Mouse (Mus musculus) urinary bladder, adult 2 months (tissue): ENCODE measurements around the gene 4921517D22Rik. TPM values are rescaled to one million over a fixed set of nuclear protein-coding genes. Genes with fewer than 3 reads are reported as not detected.

ENCODE experiments used
- DNase-seq: peaks from one replicate; pipeline ENCODE4 v3.0.0; 2022; ENCODE audit warnings: low spot score
- polyA plus RNA-seq: library from polyadenylated mRNA; depleted of rRNA; stranded (reverse); fragments of >200 nt; gene quantifications from 2 replicates; pipeline ENCODE4 v1.2.3, GENCODE M21; 2012

4921517D22Rik gene
- polyA plus RNA-seq, 1 experiment: not detected

DNA sequence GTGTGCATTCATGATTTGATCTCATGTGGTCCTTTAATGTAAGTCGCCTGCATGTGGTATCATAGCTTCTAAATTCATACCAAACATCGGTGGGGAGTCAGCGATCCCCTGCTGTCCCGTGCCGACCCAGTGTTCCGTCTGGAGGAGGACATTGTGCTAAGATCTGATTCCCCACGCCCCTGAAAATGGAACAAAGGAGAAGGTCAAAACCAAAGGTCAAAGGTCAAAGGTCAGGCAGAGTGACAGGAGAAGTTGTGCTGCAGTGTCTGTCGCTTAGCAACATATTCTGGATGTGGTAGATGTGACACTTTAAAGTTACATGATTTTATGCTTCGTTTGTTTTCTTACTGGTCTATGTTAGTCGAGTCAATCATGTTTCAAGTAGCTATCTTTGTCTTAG is 2.4 kb downstream of the 4921517D22Rik start:
- no peak for DNase-seq

DNA sequence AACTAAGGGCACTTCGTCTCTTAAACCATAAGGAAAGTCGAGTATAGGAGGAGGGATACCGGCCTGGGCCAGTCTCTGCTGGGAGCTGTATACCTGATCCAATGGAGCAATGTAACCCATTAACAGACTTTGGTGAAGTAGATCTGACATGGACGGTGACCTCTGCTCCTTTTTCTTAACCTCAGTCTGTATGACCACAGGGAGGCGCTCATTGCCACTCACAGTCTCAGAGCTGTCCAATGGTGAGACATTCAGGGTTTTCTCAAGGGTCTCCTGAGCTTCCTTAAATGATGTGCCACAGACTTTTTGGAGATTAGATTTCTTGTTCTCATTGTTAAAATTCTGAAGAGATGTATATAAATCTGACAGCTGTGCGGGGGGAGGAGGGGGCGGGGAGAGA is 3.3 kb downstream of the 4921517D22Rik start:
- DNase-seq: no peak

DNA sequence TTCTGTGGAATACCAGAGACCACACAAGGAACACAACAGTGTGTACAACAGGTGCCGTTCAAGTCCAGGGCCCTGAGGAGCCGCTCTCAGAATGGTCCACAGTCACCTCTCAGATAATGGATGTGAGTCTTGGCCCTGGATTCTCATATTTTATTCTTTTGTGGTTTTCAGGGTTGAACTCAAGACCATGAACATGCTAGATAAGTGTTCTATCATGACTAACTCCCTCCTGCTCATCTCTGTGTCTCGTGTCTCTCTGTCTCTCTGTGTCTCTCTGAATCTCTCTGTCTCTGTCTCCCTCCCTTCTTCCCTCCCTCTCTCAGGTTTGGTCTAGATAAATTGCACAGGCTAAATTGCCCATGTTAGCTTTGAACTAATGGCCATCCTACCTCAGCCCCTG is 4.1 kb downstream of the 4921517D22Rik start:
- DNase-seq: no peak

DNA sequence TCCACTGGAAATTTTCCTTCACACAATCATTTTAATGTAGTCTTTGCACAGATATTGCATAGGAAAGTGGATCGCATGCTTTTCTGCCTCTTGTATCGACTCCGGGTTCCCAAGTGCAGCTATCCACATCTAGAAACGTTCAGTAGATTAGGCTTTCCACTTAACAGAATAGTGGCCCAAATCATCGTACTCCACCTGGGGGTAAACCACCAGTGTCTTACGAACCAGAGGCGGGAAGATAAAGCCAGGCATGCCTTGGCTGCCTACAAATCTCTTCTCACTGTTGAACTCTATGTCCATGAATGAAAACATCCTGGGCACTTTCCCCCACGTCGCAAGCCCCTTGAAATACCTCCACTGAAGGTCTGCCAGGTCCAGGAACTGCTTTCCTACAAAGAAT is 4.6 kb downstream of the 4921517D22Rik start:
- no peak for DNase-seq

DNA sequence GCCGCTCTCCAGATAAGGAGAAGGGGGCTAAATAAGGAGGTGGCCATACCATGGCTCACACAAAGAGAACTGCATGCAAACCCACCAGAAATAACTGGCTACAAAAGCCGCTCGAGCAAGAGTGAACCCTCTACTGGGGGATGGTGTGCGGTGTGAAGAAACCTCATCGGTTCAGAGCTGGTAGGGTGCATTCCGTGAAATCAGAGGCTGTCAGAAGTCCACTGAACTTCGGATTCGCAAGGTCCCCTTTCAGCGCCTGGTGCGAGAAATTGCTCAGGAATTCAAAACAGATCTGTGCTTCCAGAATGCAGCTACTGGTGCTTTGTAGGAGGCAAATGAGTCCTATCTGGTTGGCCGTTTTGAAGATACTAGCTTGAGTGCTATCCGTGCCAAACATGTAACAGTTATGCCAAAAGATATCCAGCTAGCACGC is 5.6 kb downstream of the 4921517D22Rik start:
- no peak for DNase-seq

DNA sequence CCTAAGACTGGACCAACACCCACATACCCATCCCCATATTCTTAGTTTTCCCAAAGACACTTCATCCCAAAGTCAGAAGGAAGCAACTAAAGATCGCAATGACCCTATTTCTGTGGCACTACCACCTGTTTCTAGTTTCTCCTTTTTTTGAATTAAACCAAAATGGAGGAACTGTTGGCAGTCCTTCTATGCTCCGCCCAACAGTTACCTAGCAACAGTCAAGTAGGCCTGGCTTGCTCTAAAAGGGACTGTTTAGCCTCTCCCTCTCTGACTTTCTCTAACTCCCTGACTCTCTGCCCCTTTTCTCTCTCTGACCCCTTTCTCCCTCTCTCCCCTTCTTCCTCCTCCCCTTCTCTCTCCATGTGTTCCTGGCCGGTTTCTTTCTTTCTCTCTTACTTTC is 8.7 kb downstream of the 4921517D22Rik start:
- no peak for DNase-seq

DNA sequence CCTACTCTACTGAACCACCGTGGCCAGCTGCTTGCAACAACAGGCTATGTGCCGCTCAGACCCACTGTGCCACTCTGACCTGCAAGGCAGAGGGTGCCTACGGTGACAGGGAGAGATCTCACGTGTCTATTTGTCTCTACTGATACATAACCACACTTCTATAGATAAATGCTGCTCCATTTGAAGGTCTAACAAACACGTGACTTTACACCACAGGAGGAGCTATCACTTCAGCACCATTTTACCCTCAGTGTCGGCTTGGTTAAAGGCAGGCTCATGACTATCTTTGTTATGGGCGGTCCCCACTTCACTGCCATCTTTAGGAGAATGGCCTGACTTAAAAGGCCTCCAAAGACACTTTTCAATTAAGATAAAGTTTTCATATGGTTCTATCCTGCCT is 11.3 kb downstream of the 4921517D22Rik start:
- no peak for DNase-seq

DNA sequence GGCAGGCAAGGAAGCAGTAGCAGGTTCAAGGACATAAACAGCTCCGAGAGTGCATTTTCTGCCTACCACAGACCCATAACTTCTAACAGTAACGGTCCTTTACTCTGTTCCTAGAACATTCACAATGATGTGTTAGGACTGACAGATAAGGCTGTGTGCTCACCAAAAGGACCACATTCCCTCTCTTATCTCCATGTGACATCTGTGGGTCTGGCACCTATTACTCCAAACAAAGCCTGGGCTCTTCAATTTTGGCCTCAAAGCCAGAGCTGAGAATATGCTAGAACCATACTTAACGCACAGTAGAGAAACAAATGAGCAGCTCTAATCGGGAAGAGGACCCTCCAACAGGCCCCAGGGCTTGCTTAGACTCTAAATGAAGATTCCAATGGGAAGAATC is 14.0 kb downstream of the 4921517D22Rik start:
- DNase-seq: no peak

DNA sequence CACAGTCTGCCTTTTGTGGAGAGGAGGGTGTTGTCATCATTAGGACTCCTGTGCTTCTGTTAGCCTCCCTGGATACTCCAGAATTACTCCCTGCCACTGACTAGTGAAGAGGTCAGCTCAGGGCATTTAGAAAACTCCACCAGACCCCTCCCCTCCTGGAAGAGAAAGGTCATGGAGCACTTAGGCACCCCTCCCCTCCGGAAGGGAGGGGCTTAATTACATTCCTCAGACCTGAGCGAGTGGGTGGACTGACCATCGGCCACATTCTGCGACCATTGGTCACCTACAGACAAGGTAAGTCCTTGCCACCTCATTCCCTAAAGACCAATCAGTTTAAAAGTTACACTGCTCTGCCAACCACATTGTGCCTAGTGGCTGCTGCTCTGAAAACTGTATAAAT is 14.6 kb downstream of the 4921517D22Rik start:
- no peak for DNase-seq

DNA sequence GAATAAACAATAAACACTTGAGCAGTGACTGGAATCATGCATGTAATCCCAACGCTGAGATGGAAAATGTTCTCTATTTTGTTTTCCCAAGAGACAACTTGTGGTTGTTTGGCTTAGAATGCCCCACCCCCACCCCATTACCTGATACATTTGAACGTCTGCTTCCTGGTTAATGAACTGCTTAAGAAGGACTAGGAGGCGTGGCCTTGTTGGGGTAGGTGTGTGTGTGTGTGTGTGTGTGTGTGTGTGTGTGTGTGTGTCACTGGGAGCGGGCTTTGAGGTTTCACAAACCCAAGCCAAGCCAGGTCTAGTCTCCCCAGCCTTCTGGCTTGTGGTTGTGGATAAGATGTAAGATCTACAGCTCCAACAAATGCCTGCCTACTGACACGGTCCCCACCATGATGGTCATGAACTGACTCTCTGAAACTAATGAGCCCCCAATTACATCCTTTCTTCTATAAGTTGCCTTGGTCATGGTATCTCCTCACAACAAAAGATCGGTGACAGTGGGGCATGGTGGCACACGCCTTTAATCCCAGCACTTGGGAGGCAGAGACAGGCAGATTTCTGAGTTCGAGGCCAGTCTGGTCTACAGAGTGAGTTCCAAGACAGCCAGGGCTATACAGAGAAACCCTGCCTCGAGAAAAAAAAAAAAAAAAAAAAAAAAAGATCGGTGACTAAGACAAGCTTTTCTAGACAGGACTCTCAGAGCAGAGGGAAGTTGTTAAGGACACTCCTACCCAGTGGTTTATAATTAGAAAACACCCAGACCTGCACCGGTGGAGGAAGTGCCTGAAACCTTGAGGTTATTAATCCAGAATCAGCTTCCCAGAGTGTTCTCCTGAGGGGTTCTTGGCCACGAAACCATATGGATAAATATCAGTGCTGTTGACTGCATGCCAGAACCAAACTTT is 17.3 kb downstream of the 4921517D22Rik start:
- no peak for DNase-seq

DNA sequence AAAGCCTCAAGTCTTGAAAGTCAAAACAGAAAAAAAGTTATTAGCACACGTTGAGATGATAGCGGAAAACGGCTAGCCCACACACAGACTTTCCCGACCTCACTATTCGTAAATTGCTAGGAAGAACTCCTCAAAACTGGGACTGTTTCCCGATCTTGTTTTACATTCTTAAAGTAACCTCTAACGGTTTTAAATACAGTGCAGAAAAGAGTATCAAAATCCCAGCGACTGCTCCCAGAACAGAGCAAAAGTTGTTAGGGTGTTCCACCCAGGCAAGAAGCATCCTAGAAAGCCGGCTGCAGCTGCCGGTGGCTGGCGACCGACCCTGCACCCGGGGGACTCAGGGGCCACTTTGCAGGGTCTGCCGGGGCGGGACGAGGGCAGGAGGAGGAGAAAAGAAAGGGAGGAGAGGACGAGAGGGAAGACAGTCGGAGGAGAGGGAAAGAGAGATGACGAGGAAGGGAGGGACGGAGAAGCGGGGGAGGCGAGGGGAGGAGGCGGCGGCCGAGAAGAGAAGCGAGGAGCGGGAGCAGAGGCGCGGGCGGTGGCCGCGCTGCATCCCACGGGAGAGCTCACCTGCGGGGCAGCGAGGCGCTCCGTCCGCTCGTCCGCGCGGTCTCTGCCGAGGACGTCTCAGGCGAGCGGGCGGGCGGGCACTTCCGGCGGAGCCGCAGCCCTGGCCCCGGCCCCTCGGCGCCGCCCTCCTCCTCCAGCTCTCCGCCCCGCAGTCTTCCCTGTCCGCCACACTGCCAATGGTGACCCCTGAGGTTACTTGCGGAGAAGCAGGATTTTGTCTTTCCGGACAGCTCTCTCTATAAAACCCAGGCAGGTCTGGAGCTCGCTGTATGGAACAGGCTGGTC is 18.5 kb downstream of the 4921517D22Rik start, which contains the start of gene Golm1:
Gene Golm1, minus strand, starts transcription at position 661 of the 861 bp plus-strand sequence.
- DNase-seq: peak; percentile 46

DNA sequence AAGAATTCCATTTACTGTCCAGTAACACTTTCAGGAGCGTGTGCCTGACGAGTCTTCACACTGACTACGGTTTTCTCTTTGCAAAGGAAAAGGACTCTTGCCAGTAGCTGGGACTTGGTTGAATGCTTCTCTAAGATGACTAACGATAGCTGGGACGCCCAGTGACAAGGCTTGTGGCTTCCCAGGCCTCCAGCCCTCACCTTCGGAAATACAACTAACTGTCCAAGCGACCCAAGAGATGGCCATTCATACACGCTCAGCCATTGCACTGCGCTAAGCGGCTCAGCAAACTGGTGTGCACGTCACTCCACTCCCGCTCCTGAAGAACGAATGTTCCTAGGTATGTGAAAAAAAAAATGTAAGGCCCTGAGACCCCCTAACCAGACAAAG is 19.2 kb downstream of the 4921517D22Rik start:
- no peak for DNase-seq

DNA sequence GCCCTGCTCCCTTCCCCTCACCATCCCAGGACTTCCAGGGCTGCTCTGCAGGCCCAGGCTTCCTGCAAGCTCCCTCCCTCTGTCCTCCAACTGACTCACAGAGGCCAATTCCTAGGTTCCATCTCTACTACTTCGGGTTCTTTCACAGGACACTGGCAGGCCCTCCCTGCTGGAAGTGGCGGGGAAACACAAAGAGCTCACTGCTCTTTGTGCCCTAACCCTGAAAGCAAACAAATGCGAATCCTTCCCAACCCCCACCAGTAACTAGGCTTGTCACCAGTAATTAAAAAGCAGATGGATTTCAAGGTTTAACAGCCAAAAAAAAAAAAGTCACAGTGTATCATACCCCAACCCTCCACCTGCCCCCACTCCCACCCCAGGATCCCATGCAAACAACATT is 19.7 kb downstream of the 4921517D22Rik start:
- no peak for DNase-seq

DNA sequence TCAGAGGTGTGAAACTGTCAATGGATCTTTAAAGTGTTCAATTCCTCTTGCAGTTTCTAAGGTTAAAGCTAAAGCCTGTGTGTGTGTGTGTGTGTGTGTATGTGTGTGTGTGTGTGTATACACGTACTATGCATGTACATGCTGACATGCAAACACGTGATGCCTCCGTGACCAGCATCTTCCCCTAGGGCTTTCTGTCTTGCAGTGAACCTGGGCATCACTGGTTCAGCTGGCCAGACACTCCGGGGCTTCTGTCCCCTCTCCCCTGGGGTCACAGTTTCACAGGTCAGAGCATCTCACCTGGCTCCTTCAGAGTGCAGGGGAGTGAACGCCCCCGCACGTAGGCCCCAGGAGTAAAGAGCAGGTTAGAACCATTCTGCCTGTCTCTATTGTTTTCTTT is 20.3 kb downstream of the 4921517D22Rik start:
- DNase-seq: no peak

DNA sequence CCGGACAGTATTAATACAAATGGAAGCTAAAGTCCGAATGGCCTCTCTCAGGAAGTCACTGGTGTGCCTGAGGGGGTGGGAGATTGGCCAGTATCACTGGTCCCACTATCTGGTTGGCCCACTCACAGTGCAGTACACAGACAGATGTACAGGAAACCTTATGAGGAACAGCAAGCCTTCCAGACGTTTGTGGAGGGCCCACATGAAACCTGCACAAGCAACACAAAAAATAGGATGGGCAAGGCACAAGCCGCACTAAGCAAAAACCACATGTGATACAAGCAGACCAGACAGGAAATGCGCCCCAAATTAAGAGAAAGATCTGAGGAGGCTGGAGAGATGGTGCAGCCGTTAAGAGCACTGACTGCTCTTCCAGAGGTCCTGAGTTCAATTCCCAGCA is 21.7 kb downstream of the 4921517D22Rik start:
- no peak for DNase-seq

DNA sequence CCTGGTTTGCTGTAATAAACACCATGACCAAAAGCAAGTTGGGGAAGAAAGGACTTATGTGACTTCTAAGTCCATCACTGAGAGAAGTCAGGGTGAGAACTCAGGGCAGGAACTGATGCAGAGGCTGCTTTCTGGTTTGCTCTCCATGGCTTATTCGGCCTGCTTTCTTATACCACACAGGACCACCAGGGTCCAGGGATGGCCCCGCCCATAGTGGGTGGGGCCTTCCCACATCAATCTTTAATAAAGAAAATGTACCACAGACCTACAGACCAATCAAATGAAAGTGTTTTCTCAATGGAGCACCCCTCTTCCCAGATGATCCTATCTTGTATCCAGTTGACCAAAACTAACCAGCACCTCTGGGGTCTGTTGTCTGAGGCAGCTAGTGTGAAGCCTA is 22.4 kb downstream of the 4921517D22Rik start:
- DNase-seq: no peak

DNA sequence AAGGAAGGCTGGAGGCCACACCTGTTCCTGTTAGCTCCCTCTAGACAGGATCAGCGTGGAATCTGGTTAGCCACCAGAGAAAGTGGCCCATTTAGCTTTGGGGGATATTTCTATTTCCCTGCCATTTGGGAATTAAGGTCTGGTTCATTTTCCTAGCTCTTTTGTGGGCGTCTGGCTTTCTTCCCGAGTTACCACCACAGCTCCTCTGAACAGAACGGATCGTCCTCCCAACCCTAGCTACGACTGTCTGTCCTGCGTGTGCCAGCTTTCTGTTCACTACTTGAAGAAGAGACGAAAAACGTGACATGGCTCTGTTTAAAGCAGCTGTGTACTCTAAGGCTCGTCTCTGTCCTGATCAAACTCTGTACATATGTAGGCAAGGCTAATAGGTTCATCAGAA is 24.0 kb downstream of the 4921517D22Rik start:
- no peak for DNase-seq

DNA sequence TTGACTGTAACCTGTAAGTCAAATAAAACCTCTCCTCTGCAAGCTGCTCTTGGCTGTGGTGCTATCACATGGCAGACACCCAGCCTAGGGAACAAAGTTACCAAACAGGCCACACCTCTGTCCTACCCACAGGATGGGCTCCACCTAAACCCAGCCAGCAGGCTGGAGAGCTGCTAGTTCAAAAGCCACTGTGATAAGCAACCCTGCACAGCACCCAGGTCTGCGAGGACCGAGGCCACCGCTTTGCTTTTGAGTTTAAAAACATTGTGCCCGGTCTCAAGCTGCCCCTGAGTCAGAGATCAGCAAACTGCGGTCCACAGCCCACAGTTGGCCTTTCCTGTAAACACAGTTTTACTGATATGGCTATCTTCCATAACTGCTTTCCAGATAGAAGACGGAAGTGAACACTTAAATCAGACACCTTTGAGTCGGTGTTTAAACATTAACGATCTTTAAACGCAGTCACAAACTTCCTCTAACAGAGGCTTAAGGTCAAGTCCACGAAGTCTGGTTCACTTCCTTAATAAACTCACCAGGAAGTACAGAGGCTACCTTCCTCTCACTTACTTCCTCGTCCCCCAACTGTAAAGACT is 25.3 kb downstream of the 4921517D22Rik start:
- peak; percentile 36 for DNase-seq

DNA sequence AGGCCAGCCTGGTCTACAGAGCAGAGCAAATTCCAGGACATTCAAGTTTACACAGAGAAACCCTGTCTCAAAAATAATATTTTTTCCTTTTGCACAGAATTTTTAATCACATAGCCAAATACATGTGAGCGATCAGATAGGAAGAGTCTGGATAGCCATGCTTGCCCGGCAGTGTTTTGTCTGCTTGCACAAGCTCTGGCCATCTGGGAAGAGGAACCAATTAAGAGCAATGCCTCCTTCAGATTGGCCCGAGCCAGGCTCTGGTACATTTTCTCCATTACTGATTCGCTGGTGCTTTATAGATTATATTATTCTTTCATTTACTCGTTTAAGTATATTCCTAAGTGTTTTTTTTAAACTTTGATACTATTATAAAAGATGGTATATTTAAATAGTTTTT is 26.1 kb downstream of the 4921517D22Rik start:
- no peak for DNase-seq

DNA sequence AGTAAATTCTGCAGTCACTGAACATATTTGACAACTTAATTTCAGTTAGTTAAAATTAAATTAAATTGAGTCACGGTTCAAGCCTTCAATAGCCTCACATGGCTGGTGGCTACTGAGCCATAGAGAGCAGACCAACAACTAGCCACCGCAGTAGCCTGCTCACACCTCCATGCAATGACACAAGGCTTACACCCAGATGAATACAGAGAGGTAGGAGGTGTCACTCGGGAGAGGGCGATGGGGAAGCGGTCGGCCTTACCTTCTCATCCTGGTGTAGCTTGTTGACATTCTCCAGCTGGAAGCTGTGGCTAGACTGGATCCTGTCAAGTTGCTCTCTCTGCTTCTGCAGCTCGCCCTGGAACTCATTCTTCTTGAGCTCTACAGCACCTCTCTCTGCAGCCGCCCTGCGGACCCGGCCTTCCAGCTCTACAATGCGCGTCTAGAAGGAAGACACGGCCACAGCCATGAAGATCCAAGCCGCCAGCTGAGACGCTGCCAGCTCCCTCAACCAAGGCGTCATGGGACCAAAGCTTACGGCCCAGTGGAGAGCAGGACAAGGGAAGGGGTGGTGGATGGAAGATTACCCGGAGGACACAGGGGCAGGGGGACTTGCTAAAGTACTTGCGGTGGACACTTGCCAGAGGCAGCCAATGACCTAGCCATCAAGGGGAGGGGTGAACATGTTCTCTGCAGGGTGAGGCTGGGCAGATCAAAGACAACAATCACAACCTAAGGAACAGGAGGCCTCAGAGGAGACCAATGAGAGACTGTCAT is 29.8 kb downstream of the 4921517D22Rik start:
- DNase-seq: no peak

DNA sequence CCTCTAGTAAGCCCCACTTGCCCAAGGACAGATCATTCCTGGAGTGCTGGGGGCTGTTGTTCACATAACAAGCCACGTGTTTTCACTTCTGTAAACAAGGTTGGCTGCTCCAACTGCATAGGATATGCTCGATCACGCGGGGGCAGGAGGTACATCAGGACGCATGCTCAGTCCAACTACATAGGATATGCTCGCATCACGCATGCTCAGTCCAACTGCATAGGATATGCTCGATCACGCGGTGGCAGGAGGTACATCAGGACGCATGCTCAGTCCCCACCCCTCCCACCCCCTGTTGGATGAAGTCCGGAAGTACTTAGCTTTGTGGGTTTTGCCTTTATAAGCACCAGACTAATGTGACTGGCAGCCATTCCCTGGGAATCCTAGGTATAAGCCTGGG is 31.9 kb downstream of the 4921517D22Rik start:
- DNase-seq: no peak

DNA sequence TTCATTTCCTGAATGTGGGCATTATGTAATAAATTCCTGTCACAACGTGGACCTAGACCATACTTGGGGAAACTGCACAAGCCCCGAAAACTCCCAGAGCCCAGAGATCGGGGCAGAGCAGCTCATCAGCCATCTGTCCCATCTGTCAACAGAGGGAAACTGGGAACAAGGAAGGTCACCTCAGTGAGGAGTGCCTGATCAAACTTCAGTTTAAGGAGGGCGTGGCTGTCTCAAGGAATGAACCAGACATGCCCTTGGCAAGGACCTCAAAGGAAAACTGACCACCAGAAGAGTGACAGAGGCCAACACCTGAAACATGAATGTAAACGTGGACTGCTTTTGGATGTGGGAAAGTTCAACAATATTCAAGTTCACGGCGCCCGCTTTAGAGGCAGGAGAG is 32.5 kb downstream of the 4921517D22Rik start:
- DNase-seq: no peak
